Comparison of ENCODE assay signal across 8 mouse cellular contexts in genomic region chr4:129377601-129378390, GRCm38 (mm10). TPM values are rescaled to one million over a fixed set of nuclear protein-coding genes. Genes with fewer than 3 reads are reported as not detected.
DNase-seq lines count a peak whose midpoint lies in the region; ATAC-seq and TF ChIP-seq lines count a peak whose summit lies in the region.

Zbtb8a (minus strand) TSS chr4:129378116.

- peak within 1 kb of the TSS; percentile 31; the same call in 1 of the 2 replicates for H3K27ac ChIP-seq in forebrain, embryonic 11.5 days (ENCODE audit: low read depth, low read length)
- peak within 1 kb of the TSS; percentile 81 for H3K27ac ChIP-seq in layer of hippocampus, adult 2 months
- peak within 1 kb of the TSS; percentile 94 for H3K27ac ChIP-seq in lung, embryonic 15.5 days
- peak within 1 kb of the TSS; percentile 55 for H3K27ac ChIP-seq in olfactory bulb, adult 2 months (ENCODE audit: insufficient read depth, low read depth, low read length)

- peak; percentile 61; the same call in 1 of the 2 replicates for ATAC-seq in forebrain, embryonic 11.5 days (replicated peaks; ENCODE audit: low FRiP score)
- peak; percentile 80 for ATAC-seq in lung, embryonic 15.5 days (ENCODE audit: borderline replicate concordance, extremely low read depth, low FRiP score, low TSS enrichment)

- peak within 1 kb of the TSS; percentile 51 for H3K4me2 ChIP-seq in forebrain, embryonic 11.5 days (ENCODE audit: low read depth, low read length, severe bottlenecking)
- H3K4me2 ChIP-seq in lung, embryonic 15.5 days: peak within 1 kb of the TSS; percentile 85

- no peaks in the 10 kb centered on the region for H3K36me3 ChIP-seq in forebrain, embryonic 11.5 days (ENCODE audit: control insufficient read depth, insufficient read depth, low read length)
- no peaks in the 10 kb centered on the region for H3K36me3 ChIP-seq in lung, embryonic 15.5 days

- TF ChIP-seq POLR2A in olfactory bulb, adult 2 months (IDR thresholded peaks at IDR 0.05; ENCODE audit: insufficient read depth, low read depth, low read length): peak; percentile 29; the same call in 1 of the 2 replicates

- H3K4me1 ChIP-seq in forebrain, embryonic 11.5 days (replicated peaks; ENCODE audit: control insufficient read depth, insufficient read depth, low read length): peaks cover 7% of the 10 kb centered on the region; the same call in 1 of the 2 replicates
- H3K4me1 ChIP-seq in lung, embryonic 15.5 days: peaks cover 15% of the 10 kb centered on the region
- H3K4me1 ChIP-seq in olfactory bulb, adult 2 months (ENCODE audit: control insufficient read depth, insufficient read depth, low read length): no peaks in the 10 kb centered on the region

- 3% methylated on average over 64 of the region's 65 CpGs for WGBS in forebrain, embryonic 11.5 days
- WGBS in lung, embryonic 15.5 days: 1% methylated on average over 65 of the region's 65 CpGs
- WGBS in olfactory bulb, adult 2 months: under 1% methylated on average over 60 of the region's 65 CpGs

- H3K9me3 ChIP-seq in forebrain, embryonic 11.5 days (ENCODE audit: control insufficient read depth, low read length): no peaks in the 10 kb centered on the region
- H3K9me3 ChIP-seq in lung, embryonic 15.5 days: no peaks in the 10 kb centered on the region

- intact Hi-C loops in heart, postnatal 36 days (cut with DNase I): loop anchor here (2.0 kb wide), 1 partner anchor 27 kb away; no protein-coding TSS in a partner anchor

- TF ChIP-seq CTCF in layer of hippocampus, adult 2 months (conservative IDR thresholded peaks at IDR 0.05): peak; percentile 35
- TF ChIP-seq CTCF in olfactory bulb, adult 2 months (IDR thresholded peaks at IDR 0.05; ENCODE audit: insufficient read depth, low read depth, low read length): no peak

- peaks cover 11% of the 10 kb centered on the region for H3K27me3 ChIP-seq in forebrain, embryonic 11.5 days (ENCODE audit: control insufficient read depth, insufficient read depth, low read length)
- no peaks in the 10 kb centered on the region for H3K27me3 ChIP-seq in lung, embryonic 15.5 days

- H3K4me3 ChIP-seq in forebrain, embryonic 11.5 days (ENCODE audit: low read depth, low read length): peak within 1 kb of the TSS; percentile 81
- H3K4me3 ChIP-seq in layer of hippocampus, adult 2 months: peak within 1 kb of the TSS; percentile 64
- H3K4me3 ChIP-seq in lung, embryonic 15.5 days: peak within 1 kb of the TSS; percentile 92
- peak within 1 kb of the TSS; percentile 89 for H3K4me3 ChIP-seq in olfactory bulb, adult 2 months (ENCODE audit: insufficient read depth, low read depth, low read length)

- peak within 1 kb of the TSS; percentile 89 for H3K9ac ChIP-seq in forebrain, embryonic 11.5 days (ENCODE audit: low read length)
- peak within 1 kb of the TSS; percentile 89 for H3K9ac ChIP-seq in lung, embryonic 15.5 days

- DNase-seq in MEL-GATA-1-ER (ENCODE audit: extremely low read depth, low read depth): peak; percentile 15
- peak; percentile 5 for DNase-seq in c-Kit-negative CD71-positive TER-119-positive erythroid progenitor cells, embryonic 14.5 days (ENCODE audit: low read depth, low spot score)
- DNase-seq in forebrain, embryonic 11.5 days (ENCODE audit: low spot score): peak; percentile 81
- DNase-seq in heart, postnatal 36 days: peak; percentile 57 to 73
- peak; percentile 16 to 30 for DNase-seq in layer of hippocampus, adult 2 months (ENCODE audit: low spot score in 2 of 2)
- DNase-seq in urinary bladder, postnatal 36 days (ENCODE audit: low spot score in 2 of 2): peak; percentile 45 to 57

RNA-seq across cellular contexts. Expression of gene Zbtb8a, which starts in this region (rescaled TPM):
- polyA plus RNA-seq in forebrain, embryonic 11.5 days (2014; fragmentation: Nextera tagmentation; extraction: Ambion mirVana): 8.3 TPM in 2 replicates
- total RNA-seq in heart, postnatal 36 days (2021): 1 to 10 TPM; 3.3 to 4.1 TPM
- total RNA-seq in layer of hippocampus, adult 2 months (2021): 1 to 10 TPM; 4.1 TPM
- polyA plus RNA-seq in lung, embryonic 15.5 days (2015; fragmentation: Nextera tagmentation; extraction: Ambion mirVana): 19.3 and 21.6 TPM in 2 replicates
- not detected in 2 replicates for polyA plus RNA-seq in olfactory bulb, adult 2 months (2012; ENCODE audit: insufficient read depth, insufficient read length, low replicate concordance, missing spikeins)

Comparison
In these comparisons a context has a peak if more than half of its experiments do, and no peak if none do; other contexts are left out.
1. Peak in every context shown above with its lines: DNase-seq, ATAC-seq, H3K4me3 ChIP-seq and H3K27ac ChIP-seq.
2. DNase-seq: peak in every context shown above with its lines; median percentile 81 in forebrain, embryonic 11.5 days; 65 in heart, postnatal 36 days; 51 in urinary bladder, postnatal 36 days; 23 in layer of hippocampus, adult 2 months; 15 in MEL-GATA-1-ER; 5 in c-Kit-negative CD71-positive TER-119-positive erythroid progenitor cells, embryonic 14.5 days.
3. H3K27ac ChIP-seq: peak in every context shown above with its lines; median percentile 94 in lung, embryonic 15.5 days; 81 in layer of hippocampus, adult 2 months; 55 in olfactory bulb, adult 2 months; 31 in forebrain, embryonic 11.5 days.